8 mouse cellular contexts compared by ENCODE assay signal in genomic region chr2:119476166-119476565, GRCm38 (mm10). TPM values are rescaled to one million over a fixed set of nuclear protein-coding genes. Genes with fewer than 3 reads are reported as not detected.
DNase-seq lines count a peak whose midpoint lies in the region; ATAC-seq and TF ChIP-seq lines count a peak whose summit lies in the region.

No protein-coding gene starts in this region.

- 9% methylated on average over 7 of the region's 7 CpGs for WGBS in lung, embryonic 14.5 days
- 28% methylated on average over 7 of the region's 7 CpGs for WGBS in limb, embryonic 10.5 days
- 29% methylated on average over 7 of the region's 7 CpGs for WGBS in neural tube, embryonic 14.5 days
- WGBS in thymus, adult 2 months: 9% methylated on average over 7 of the region's 7 CpGs

- no peaks in the 10 kb centered on the region for H3K36me3 ChIP-seq in lung, embryonic 14.5 days (ENCODE audit: insufficient read depth)
- peaks cover 22% of the 10 kb centered on the region for H3K36me3 ChIP-seq in limb, embryonic 10.5 days
- H3K36me3 ChIP-seq in neural tube, embryonic 14.5 days (ENCODE audit: control insufficient read depth, insufficient read depth, low read length): no peaks in the 10 kb centered on the region
- H3K36me3 ChIP-seq in thymus, adult 2 months (ENCODE audit: control insufficient read depth, insufficient read depth, low read length): no peaks in the 10 kb centered on the region

- no peak for DNase-seq in lung, embryonic 14.5 days
- no peak for DNase-seq in lung, postnatal 10 days
- no peak for DNase-seq in limb, embryonic 10.5 days (ENCODE audit: low spot score)
- no peak for DNase-seq in right cerebral cortex, postnatal 14 days
- DNase-seq in thymus, adult 2 months: no peak
- no peak for DNase-seq in adrenal gland, postnatal 4 days (ENCODE audit: low spot score in 2 of 2)

- peak overlapping the region; percentile 95 for H3K4me3 ChIP-seq in lung, embryonic 14.5 days (ENCODE audit: low read depth, low read length)
- H3K4me3 ChIP-seq in embryonic fibroblast, embryonic 13.5 days (ENCODE audit: insufficient read depth, low read length): peak overlapping the region; percentile 71
- H3K4me3 ChIP-seq in limb, embryonic 10.5 days: peak overlapping the region; percentile 81
- H3K4me3 ChIP-seq in neural tube, embryonic 14.5 days (ENCODE audit: low read depth, low read length): peak overlapping the region; percentile 92
- no peak overlapping the region for H3K4me3 ChIP-seq in thymus, adult 2 months (ENCODE audit: control insufficient read depth, insufficient read depth, low read length)

- no peak for ATAC-seq in lung, embryonic 14.5 days (ENCODE audit: insufficient read depth)
- no peak for ATAC-seq in neural tube, embryonic 14.5 days (ENCODE audit: low read depth)

- peak overlapping the region; percentile 83 for H3K4me2 ChIP-seq in lung, embryonic 14.5 days
- peak overlapping the region; percentile 78 for H3K4me2 ChIP-seq in neural tube, embryonic 14.5 days (ENCODE audit: low read depth, low read length)

- peak overlapping the region; percentile 98 for H3K27ac ChIP-seq in lung, embryonic 14.5 days (ENCODE audit: low read depth)
- peak overlapping the region; percentile 80 for H3K27ac ChIP-seq in embryonic fibroblast, embryonic 13.5 days (ENCODE audit: insufficient read depth, low read length)
- H3K27ac ChIP-seq in limb, embryonic 10.5 days: no peak overlapping the region
- H3K27ac ChIP-seq in neural tube, embryonic 14.5 days (ENCODE audit: low read depth, low read length): no peak overlapping the region
- H3K27ac ChIP-seq in thymus, adult 2 months (ENCODE audit: control insufficient read depth, insufficient read depth, low read length): no peak overlapping the region

- TF ChIP-seq POLR2A in embryonic fibroblast, embryonic 13.5 days (IDR thresholded peaks at IDR 0.05; ENCODE audit: low read depth, low read length): no peak
- TF ChIP-seq POLR2A in thymus, adult 2 months (IDR thresholded peaks at IDR 0.05; ENCODE audit: control insufficient read depth, extremely low read depth, insufficient read depth, low read length, poor library complexity): no peak

- no peaks in the 10 kb centered on the region for H3K4me1 ChIP-seq in lung, embryonic 14.5 days (ENCODE audit: insufficient read depth)
- peaks cover 7% of the 10 kb centered on the region for H3K4me1 ChIP-seq in embryonic fibroblast, embryonic 13.5 days (ENCODE audit: control insufficient read depth, insufficient read depth, low read length)
- H3K4me1 ChIP-seq in limb, embryonic 10.5 days: peaks cover 16% of the 10 kb centered on the region
- peaks cover 12% of the 10 kb centered on the region; the same call in 1 of the 2 replicates for H3K4me1 ChIP-seq in neural tube, embryonic 14.5 days (ENCODE audit: control insufficient read depth, insufficient read depth, low read length)
- H3K4me1 ChIP-seq in thymus, adult 2 months (replicated peaks; ENCODE audit: control insufficient read depth, insufficient read depth, low read length): no peaks in the 10 kb centered on the region

- TF ChIP-seq CTCF in lung, embryonic 14.5 days (IDR thresholded peaks at IDR 0.05; ENCODE audit: low read depth): no peak
- no peak for TF ChIP-seq CTCF in embryonic fibroblast, embryonic 13.5 days (IDR thresholded peaks at IDR 0.05; ENCODE audit: borderline replicate concordance, insufficient read depth, low read length)
- no peak for TF ChIP-seq CTCF in thymus, adult 2 months (IDR thresholded peaks at IDR 0.05; ENCODE audit: borderline replicate concordance, control insufficient read depth, extremely low read depth, insufficient read depth, low read length, poor library complexity)

- H3K27me3 ChIP-seq in lung, embryonic 14.5 days (ENCODE audit: insufficient read depth, low read length): no peaks in the 10 kb centered on the region
- no peaks in the 10 kb centered on the region for H3K27me3 ChIP-seq in limb, embryonic 10.5 days (ENCODE audit: low read depth, poor library complexity, severe bottlenecking)
- no peaks in the 10 kb centered on the region for H3K27me3 ChIP-seq in neural tube, embryonic 14.5 days (ENCODE audit: control insufficient read depth, insufficient read depth, low read length)
- H3K27me3 ChIP-seq in thymus, adult 2 months (ENCODE audit: control insufficient read depth, insufficient read depth, low read length): no peaks in the 10 kb centered on the region

- H3K9ac ChIP-seq in lung, embryonic 14.5 days: peak overlapping the region; percentile 96
- peak overlapping the region; percentile 3; the same call in 1 of the 2 replicates for H3K9ac ChIP-seq in neural tube, embryonic 14.5 days (replicated peaks; ENCODE audit: low read depth, low read length)

- H3K9me3 ChIP-seq in lung, embryonic 14.5 days (ENCODE audit: low read depth, low read length): no peaks in the 10 kb centered on the region
- H3K9me3 ChIP-seq in limb, embryonic 10.5 days (replicated peaks): no peaks in the 10 kb centered on the region
- H3K9me3 ChIP-seq in neural tube, embryonic 14.5 days (ENCODE audit: control insufficient read depth, low read length): no peaks in the 10 kb centered on the region

RNA-seq across cellular contexts. Expression of gene Ino80, which starts 1.3 kb away (rescaled TPM):
- polyA plus RNA-seq in lung, embryonic 14.5 days (2014; fragmentation: Nextera tagmentation; extraction: Ambion mirVana): 6.7 and 6.9 TPM in 2 replicates
- 21.8 and 24.6 TPM in 2 replicates for polyA plus RNA-seq in embryonic fibroblast, embryonic 13.5 days (2011; ENCODE audit: insufficient read length, low read depth, missing spikeins)
- 3.1 and 3.8 TPM in 2 replicates for polyA plus RNA-seq in limb, embryonic 10.5 days (2016; fragmentation: Nextera tagmentation; extraction: Ambion mirVana)
- 5.0 and 5.9 TPM in 2 replicates for polyA plus RNA-seq in neural tube, embryonic 14.5 days (2014; fragmentation: Nextera tagmentation; extraction: Ambion mirVana)
- polyA plus RNA-seq in thymus, adult 2 months (2012; rRNA removed): 16.1 and 17.4 TPM in 2 replicates
- 10 to 100 TPM; 25.0 to 26.7 TPM for total RNA-seq in adrenal gland, postnatal 4 days (2021)

Comparison
In these comparisons a context has a peak if more than half of its experiments do, and no peak if none do; other contexts are left out.
1. H3K27ac ChIP-seq: peak in lung, embryonic 14.5 days (single experiment) and embryonic fibroblast, embryonic 13.5 days (single experiment); none in limb, embryonic 10.5 days (single experiment), neural tube, embryonic 14.5 days (single experiment) and thymus, adult 2 months (single experiment).